Mouse (Mus musculus) adrenal gland, adult 2 months (tissue): ENCODE measurements at regions not wholly inside any gene's neighbourhood (a gene's known extent, or its start where the extent isn't known, plus 50 kb on each side); places are given as distances from the start of the nearest gene placed in this dataset.
A peak's percentile ranks its signal among the peaks of the same experiment; 100 is the strongest.

Experiments used
- DNase-seq: peaks from one replicate; pipeline ENCODE4 v3.0.0; 2021

DNA sequence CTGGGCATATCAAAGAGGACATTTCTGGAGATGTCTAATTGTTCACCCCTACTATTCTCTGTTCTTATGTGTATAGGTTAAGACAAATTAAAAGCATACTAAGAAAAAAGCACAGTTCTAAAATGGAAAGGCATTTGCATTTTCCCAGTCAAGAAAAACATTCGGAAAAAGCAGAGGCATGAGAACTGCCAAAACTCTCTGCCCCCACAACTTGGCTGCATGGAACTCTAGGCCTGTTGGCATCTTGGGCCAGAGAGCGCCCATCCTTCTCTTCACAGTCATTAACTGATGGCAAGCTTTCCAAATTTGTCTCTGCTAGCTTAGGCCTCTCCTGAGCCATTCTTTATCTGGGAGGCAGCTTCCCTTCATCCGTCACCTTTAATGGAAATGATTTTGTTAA, 281.6 kb downstream of the Tex13c3 start:
- DNase-seq = no peak

GRCm38 (mm10) chrX:19168983-19169382, 312.1 kb downstream of the Tex13c3 start:
- no peak for DNase-seq

- no peak for DNase-seq
These were observed 312.6 kb downstream of the Tex13c3 start for GRCm38 (mm10) chrX:19168546-19168945.

DNA sequence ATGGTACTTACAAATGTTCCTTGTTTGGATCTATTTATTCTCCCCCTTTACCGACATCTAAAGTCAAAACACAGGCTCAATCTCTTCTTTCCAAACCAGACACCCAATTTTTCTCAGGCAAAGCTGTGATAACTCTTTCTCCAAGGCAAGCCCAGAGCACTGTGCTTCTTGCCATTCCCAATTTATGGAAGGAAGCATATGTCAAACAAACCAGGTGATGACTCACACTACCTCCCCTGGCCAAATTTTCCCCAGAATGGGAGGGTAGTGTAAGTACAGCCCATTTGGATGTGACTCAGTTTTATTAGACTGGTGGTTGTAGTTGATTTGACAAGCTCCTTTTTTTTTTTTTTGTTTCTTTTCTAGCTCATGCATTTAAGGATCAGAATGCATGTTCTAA, 313.0 kb downstream of the Tex13c3 start:
- peak; percentile 41 for DNase-seq

GRCm38 (mm10) chrX:19167121-19167853, 313.8 kb downstream of the Tex13c3 start:
- peak; percentile 74 for DNase-seq

- no peak for DNase-seq
These were observed 315.1 kb downstream of the Tex13c3 start for GRCm38 (mm10) chrX:19165891-19166644.

- DNase-seq = no peak
These were observed 317.0 kb downstream of the Tex13c3 start for GRCm38 (mm10) chrX:19164151-19164550.

GRCm38 (mm10) chrX:19162958-19163357, 318.2 kb downstream of the Tex13c3 start:
- DNase-seq = no peak

GRCm38 (mm10) chrX:19162351-19162750, 318.8 kb downstream of the Tex13c3 start:
- DNase-seq = no peak

DNA sequence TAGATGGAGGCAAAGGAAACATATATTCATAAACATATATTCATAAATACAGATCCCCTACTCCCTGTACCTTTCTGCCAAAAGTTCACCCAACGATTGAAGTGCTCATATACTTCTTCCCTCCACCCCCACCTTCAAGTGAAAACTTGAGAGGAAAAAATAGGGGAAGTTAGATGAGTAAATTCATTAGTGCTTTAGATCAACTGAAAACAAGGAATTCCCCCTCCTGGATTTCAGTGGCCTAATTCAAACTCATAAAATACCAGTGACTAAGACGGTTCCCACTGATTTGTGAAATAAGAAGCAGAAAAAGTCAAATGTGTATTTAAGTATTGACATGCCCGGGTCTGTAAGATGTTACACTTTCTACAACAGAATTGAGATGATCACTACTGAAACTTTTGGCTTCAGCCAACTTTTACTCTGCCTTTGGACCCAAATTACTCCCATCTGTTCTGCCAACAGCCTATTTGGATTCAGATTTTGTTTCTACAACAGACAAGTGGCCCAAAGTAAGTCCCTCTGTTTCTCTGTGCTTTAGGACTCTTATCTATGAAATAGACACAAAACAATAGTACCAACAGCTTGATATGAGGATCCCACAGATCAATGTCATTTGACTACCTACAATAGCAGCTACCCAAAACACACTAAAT, 320.7 kb downstream of the Tex13c3 start:
- no peak for DNase-seq

DNA sequence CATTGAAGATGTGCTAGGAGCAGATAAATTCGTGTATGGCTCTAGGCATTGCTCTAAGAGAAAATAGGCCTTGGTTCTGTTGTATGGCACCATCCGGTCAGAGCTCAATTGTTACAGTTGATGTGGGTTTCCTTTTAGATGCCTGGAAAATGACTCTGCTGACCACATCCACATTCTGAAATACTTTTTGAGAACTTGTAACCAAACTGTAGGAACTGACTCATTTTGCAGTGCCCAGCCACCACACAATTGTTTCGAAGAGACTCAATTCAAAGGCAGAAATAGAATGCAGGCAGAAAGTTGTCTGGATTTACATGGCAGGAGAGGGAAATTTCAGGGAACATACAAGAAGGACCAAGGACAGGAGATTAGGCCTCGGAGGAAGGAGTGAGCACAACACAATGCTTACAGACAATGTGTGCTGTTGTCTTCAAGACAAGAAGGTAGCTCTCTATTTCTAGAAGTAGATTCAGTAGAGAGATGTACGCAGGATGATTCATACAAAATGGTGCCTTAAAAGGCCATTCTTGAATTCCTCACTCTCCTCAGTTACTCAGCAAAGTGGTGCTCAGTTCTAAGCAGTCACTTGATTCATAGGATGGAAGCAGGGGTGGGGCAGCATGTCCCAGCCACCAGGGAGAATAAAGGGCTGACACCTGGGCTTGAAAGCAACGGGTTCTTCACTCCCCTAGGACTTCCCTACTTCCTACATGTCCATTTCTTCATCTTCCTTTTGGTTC, 323.5 kb downstream of the Tex13c3 start:
- no peak for DNase-seq

DNA sequence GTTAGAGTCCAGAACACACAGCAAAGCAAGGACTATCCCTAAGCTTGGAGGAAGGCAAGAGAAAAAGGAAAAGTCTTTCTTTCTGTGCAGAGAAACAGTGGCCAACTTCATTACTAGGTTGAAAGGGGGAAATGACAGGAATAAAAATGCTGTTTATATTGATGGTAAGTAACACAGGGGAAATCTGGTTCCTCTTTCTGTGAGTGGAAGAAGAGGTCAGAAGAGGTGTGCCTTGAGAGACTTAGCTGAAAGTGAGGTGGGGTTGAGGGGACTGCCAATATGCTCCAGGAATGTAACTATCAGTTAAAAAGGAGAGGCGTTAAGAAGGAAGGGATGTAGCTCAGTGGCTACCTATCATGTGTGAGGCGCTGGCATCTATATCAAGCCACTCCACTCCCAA, 327.5 kb downstream of the Tex13c3 start:
- DNase-seq = no peak

- no peak for DNase-seq
These were observed 328.8 kb downstream of the Tex13c3 start for GRCm38 (mm10) chrX:19152170-19152861.

- DNase-seq = no peak
These were observed 330.5 kb downstream of the Tex13c3 start for GRCm38 (mm10) chrX:19150606-19151005.

DNA sequence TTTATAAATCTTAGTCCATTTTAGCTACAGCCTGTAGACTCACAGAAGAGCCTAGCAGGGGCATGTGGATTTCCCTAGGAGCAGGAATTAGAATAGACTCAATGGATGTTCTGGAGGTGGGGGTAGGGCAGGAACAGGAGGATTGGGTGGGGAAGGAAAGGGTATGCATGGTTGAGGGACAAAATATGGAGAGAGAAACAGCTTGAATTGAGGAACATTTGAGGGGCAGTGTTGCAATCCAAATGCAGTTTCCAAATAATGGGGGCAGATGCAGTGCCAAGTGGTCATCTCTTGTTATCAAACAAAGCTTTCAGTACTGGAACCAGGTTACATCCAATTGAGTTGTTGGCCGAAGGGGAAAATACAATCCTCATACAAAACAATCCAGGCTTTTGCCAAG, 332.4 kb downstream of the Tex13c3 start:
- no peak for DNase-seq

- DNase-seq = no peak
These were observed 332.9 kb downstream of the Tex13c3 start for GRCm38 (mm10) chrX:19148251-19148650.

DNA sequence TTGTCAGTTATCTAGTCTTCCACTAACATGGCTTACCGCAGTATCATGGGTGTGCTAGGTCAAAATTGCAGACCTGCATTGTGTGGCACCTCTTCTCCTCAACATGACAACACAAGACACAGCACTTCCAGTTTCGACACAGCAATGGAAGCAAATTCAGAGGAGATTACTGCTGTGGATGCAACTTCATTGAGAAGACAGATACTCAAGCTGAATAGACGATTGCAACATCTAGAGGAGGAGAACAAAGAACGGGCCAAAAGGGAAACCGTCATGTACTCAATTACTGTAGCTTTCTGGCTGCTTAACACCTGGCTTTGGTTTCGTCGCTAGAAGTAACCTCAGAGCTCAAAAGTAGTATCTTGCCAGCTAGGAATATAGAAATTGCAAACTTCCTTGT, 368.4 kb downstream of the Tex13c3 start:
- no peak for DNase-seq

- peak; percentile 39 for DNase-seq
These were observed 378.2 kb downstream of the Tex13c3 start for GRCm38 (mm10) chrX:19102911-19103310.

- no peak for DNase-seq
These were observed 385.2 kb downstream of the Tex13c3 start for GRCm38 (mm10) chrX:19095960-19096359.

DNA sequence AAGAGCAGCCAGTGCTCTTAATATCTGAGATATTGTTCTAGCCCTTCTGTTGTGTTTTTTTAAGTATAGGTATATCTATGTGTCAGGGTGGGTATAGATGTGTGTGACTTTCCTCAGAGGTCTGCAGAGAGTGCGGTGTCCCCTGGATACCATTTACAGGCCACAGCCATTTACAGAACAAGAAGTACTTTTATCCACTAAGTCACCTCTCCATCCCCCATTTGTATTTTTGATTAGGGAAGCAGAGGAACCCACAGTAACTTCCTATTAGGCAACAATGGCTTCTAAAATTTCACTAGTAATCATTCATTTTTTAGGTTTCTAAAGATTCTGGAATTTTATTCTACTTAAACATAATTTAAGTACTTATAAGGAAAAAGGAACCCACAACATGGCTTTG, 396.7 kb downstream of the Tex13c3 start:
- DNase-seq = no peak

GRCm38 (mm10) chrX:19080021-19080420, 401.1 kb downstream of the Tex13c3 start:
- peak; percentile 5 for DNase-seq
